Mouse (Mus musculus): Measurements from ENCODE around the gene Olfr298.

Olfr298 gene

DNA sequence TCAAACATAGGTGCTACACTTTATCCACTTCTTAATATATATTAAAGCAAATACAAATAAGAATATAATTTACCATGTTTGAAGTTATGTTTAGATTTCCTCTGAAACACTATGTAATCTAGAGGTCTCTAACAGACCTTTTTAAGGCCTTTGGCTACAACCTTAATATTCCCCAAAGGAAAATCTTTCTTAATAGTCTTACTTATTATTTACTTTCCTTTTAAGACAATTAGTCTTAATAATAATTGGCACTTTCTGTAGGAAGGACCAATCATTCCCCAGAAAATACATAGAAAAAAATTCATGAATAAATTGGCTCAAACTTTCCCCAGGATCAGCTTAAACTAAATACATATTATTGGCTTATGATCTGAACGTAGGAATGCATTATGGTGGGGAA is at the start of gene Olfr298:
Gene Olfr298 (minus strand): TSS at position 101 of the 400 bp plus-strand sequence.
- DNase-seq (ENCODE audit: low read depth) = no peak

DNA sequence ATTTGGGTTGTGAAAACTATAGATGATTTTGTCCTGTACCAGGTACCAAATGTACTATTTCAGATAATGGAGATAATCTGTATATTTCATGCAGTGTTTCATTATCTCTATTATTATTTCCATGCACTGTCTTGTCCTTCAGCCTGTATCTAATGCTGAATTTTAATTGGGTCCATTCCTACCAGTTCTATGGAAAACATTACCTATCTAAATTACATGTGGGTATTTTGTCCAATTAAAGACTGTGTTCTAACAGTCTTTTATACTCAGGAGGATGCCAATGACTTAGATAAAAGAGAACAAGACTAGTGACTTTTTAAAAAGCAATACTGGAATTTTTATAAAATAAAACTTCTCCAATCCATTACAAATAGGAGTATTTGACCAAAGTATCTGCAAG is 27.4 kb upstream of the Olfr298 start, which contains the start of gene Olfr297:
Gene Olfr297 (plus strand): TSS at position 301 of the 400 bp plus-strand sequence.
- DNase-seq (ENCODE audit: low read depth) = no peak

DNA sequence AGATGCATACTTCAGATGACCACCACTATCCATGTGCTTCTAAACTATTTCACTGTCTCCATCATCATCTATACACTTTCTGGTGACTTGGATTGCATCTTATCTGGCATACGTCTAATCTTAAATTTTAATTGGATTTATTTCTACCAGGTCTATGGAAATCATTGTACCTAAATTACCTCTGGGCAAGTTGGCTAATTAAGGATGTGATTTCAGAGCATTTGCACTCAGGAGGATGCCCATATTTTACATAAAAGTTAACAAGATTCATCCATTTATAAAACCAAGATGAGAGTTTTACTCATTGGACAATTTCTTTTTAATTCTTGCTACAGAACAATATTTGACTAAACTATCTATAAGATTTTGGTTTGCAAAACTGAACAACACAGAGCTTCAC is 32.7 kb downstream of the Olfr298 start, which contains the start of gene Olfr299:
Gene Olfr299 (plus strand): TSS at position 301 of the 400 bp plus-strand sequence.
- DNase-seq (ENCODE audit: low read depth) = no peak

Measured in fibroblast of lung, adult 2 months (primary cell).